Mouse (Mus musculus) G1E-ER4 (cell line): ENCODE measurements around the gene Gm26566. TPM values are rescaled to one million over a fixed set of nuclear protein-coding genes. Genes with fewer than 3 reads are reported as not detected.

ENCODE experiments used
- GATA1 ChIP-seq: IDR thresholded peaks from one replicate; pipeline ENCODE4 v1.8.0; 2012; ENCODE audit warnings: low read length, inconsistent platforms
- polyA plus RNA-seq: library from polyadenylated mRNA; stranded (reverse); fragments of >175 nt; gene quantifications from 2 replicates; pipeline ENCODE4 v1.2.3, GENCODE M21; 2012

The Gm26566 gene
- not detected in 2 replicates for polyA plus RNA-seq

- TF ChIP-seq GATA1 = no peak
Observed at GRCm38 (mm10) chr4:88721791-88722721, at the start of gene Gm26566, which contains the start of gene Klhl9. Gm26566 (plus strand) TSS chr4:88721805. Klhl9 (minus strand) TSS chr4:88722465.

DNA sequence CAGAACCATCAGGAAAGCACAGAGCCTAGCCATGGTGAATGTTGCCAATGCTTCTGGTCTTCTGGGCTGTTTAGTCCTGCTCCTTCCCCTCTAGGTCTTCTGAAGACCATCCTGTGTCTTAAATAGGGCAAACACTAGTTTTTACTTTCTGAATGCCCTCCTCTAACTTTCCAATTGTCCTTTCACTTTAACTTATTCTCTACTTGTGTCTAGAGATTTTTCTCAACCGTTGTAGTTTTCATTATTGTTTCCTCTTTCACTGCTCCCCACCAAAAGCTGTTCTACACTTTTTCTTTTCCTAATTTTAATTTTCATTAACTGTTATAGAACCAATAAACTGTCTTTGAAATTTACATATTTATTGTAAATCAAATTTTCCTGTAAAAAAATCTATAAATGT lies 44.8 kb upstream of the Gm26566 start, which contains the start of gene Ifna16:
Ifna16 (minus strand) TSS at position 101 of the 400 bp plus-strand sequence.
- TF ChIP-seq GATA1 = no peak

- no peak for TF ChIP-seq GATA1
Observed at GRCm38 (mm10) chr4:88680362-88680761, 41.2 kb upstream of the Gm26566 start.

DNA sequence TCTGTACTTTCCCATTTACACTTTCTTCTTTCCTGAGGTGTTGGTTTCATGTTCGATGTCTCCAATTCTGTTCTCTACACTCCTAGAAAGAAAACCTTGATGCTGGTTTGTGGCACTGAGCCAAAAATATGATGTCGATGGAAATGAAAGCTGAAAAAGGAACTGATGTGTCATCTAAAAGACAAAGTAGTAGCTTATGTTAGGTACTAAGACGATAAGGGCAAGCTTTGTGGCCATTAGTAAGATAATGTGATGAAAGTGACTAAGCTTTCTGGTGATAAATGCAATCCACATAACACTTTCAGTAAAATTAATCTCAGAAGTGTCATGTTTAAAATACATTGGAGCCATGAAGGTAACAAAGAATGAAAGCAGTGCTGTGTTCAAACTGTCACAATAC lies 40.3 kb upstream of the Gm26566 start:
- no peak for TF ChIP-seq GATA1

GRCm38 (mm10) chr4:88683812-88684211 lies 37.8 kb upstream of the Gm26566 start, which contains the start of gene Ifna2:
Ifna2 (minus strand) TSS chr4:88683912.
- TF ChIP-seq GATA1 = no peak

DNA sequence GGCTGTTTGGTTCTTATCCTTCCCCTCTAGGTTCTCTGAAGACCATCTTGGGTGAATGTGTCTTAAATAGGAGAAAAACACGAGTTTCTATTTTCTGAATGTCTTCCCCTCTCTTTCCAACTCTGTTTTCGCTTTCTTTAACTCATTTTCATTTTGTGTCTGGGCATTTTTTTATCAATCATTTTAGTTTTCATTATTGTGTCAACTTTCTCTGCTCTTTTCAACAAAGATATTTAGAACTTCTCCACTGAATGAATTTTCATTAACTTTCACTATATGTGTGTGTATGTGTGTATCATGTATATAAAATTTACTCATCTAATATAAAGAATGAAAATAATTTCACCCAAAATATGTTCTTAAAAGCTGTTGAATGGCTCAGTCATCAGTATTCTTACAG lies 30.3 kb upstream of the Gm26566 start, which contains the start of gene Ifnab:
Ifnab (minus strand) TSS at position 101 of the 400 bp plus-strand sequence.
- TF ChIP-seq GATA1 = no peak

- TF ChIP-seq GATA1 = no peak
Observed at GRCm38 (mm10) chr4:88692537-88692936, 29.1 kb upstream of the Gm26566 start.

DNA sequence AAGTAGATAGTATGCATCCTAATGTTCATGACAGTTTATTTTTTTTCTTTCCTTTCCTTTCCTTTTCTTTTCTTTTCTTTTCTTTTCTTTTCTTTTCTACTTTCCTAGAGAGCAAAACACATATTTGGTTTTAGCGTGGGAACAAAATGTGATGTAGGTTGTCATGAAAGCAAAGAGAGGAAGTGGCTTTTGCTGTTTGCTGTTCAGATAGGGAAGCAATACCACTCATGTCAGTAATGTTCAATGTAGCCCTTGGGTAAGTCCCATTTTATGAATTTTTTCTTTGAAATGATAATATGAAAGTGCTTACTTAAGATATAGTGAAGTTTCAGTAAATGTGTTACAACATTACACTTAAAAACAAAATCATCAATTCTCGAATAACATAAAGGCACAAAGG lies 28.2 kb upstream of the Gm26566 start:
- no peak for TF ChIP-seq GATA1

DNA sequence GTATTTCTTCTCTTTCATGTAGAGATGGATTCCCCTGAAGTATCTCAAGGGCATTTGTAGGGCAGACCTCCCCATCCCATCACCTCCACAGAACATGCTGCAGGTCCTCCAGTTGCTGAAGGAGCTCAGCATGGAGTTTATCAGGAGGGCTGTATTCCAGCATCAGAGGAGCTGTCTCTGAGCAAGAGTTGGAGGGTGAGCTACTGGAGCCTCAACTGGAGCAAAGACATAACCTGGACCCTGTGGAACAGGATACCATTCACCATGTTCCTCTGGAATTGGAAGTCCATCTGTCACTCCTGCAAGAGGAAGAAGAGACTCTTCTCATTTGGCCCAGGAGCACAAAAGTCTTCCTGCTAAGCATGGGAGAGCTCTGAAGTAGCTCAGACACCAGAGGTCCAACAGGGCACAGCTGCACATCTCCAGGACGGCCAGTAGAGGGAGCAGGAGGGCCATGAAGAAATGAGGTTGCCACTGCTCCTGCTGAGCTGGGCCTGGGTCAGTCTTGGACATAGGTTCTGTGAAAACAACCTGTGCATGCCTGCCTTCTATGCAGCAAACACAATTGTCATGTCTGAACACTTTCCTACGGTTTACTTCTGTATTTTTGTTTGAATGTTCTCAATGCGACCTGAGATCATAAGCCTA lies 25.2 kb upstream of the Gm26566 start:
- TF ChIP-seq GATA1 = no peak

- TF ChIP-seq GATA1 = no peak
Observed at GRCm38 (mm10) chr4:88697108-88697507, 24.5 kb upstream of the Gm26566 start.

DNA sequence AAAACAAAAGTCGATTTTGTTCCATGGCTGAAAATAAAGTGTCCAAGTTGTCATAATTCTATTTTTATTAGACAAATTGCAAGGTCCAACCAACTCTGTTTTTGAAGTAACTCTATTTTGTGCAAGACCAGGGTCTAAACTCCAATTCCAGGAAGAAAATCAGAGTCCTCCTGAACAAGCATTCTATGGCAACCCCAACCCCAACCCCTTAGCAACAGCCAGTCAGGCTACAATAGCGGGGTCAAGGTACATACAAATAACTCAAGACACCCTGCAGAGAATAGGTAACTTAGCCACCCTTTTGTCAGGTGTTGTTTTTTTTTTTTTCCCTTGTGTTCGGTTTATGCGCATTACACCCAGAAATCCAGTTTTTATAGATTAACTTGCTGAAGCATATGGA lies 23.9 kb upstream of the Gm26566 start:
- no peak for TF ChIP-seq GATA1

GRCm38 (mm10) chr4:88698781-88699180 lies 22.8 kb upstream of the Gm26566 start:
- no peak for TF ChIP-seq GATA1

- TF ChIP-seq GATA1 = no peak
Observed at GRCm38 (mm10) chr4:88699301-88699700, 22.3 kb upstream of the Gm26566 start.

DNA sequence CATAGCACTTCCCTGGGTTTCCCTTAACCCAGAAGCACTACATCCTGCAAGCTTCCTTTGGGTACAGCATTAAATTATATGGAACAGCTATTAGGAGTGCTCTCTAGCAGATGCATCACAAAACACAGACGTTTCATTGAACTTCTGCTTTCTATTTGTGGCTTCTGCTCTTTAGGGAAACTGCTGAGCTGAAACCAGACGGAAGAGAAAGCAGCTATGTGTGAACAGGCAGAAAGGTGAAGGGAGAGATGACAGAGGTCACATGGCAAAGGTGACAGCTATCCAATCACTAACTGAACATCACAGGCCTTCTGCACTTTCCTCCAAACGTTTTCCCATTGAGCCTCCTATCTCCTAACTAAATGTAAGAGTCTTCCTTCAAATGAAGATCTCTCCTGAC lies 15.7 kb upstream of the Gm26566 start:
- TF ChIP-seq GATA1 = no peak

DNA sequence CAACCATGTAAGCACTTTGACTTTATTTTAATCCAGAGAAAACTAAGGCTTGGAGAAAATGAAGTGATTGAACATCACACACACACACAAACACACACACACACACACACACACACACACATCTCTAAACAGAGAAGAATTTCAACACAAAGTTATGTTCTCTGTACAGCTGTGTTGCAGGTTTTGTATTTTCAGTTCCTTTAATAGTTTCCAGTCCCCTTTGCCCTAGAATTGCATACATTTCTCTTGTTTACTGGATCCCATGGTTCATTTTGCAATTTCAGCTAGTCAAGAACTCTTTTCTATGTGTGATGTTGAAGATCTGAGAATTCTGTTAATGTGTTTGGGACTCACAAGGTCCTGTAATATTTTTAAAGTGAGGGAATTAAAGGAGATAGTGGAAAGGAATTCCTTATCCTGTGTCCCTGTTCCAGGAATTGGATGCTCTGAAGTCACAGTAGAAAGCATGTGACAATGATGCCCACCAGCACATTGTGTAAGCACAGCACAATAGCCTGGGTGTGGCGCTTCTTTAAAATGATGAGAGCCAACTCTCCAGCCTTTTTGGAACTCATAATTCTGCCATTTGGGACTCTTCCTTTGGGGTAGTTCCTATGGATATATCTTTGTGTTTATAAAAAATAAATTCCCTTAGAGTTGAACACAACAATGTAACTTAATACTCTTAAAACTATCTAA lies 14.3 kb upstream of the Gm26566 start:
- no peak for TF ChIP-seq GATA1

GRCm38 (mm10) chr4:88714281-88714680 lies 7.3 kb upstream of the Gm26566 start:
- TF ChIP-seq GATA1 = no peak
